Mouse (Mus musculus) erythroblast, adult 5-6 weeks (primary cell): ENCODE results near the gene Sec61g. TPM values are rescaled to one million over a fixed set of nuclear protein-coding genes. Genes with fewer than 3 reads are reported as not detected.

Experiments used
- ATAC-seq: replicated peaks from 2 replicates; pipeline ENCODE4 v1.8.0; 2016; ENCODE audit warnings: moderate number of reproducible peaks, mild to moderate bottlenecking, moderate TSS enrichment, inconsistent platforms; ENCODE audit not compliant: poor library complexity, low FRiP score, severe bottlenecking
- total RNA-seq, 2 experiments: library from RNA; stranded (forward) in 1 of 2; stranded (reverse) in 1 of 2; fragments of 150-400 nt in 1 of 2; fragments of 200-764, 138-1000 nt in 1 of 2; gene quantifications; 2 replicates each; pipeline versions ENCODE4 v1.2.3 to v1.2.4; 2015 to 2017; ENCODE audit warnings: low replicate concordance in 2 of 2

The Sec61g gene
- total RNA-seq (2015; ENCODE audit: low replicate concordance) (88.2 and 149 TPM in 2 replicates), total RNA-seq (2017; ENCODE audit: low replicate concordance) (99.8 and 134 TPM in 2 replicates)

- ATAC-seq, result peak; percentile 88
These were observed at the start of gene Sec61g for GRCm38 (mm10) chr11:16508052-16508654. TSS of gene Sec61g (minus strand) at chr11:16508484.

GRCm38 (mm10) chr11:16546421-16547163 lies 38.3 kb upstream of the Sec61g start:
- no peak for ATAC-seq

- ATAC-seq, result no peak
These were observed 29.1 kb upstream of the Sec61g start for GRCm38 (mm10) chr11:16537379-16537778.

GRCm38 (mm10) chr11:16534582-16535553 lies 26.6 kb upstream of the Sec61g start:
- ATAC-seq, result no peak

- peak; percentile 73; the same call in 1 of the 2 replicates for ATAC-seq
These were observed 24.6 kb upstream of the Sec61g start for GRCm38 (mm10) chr11:16532877-16533276.

- ATAC-seq, result no peak
These were observed 20.6 kb upstream of the Sec61g start for GRCm38 (mm10) chr11:16528909-16529308.

GRCm38 (mm10) chr11:16528391-16528790 lies 20.1 kb upstream of the Sec61g start:
- ATAC-seq, result no peak

- no peak for ATAC-seq
These were observed 19.5 kb upstream of the Sec61g start for GRCm38 (mm10) chr11:16527743-16528142.

GRCm38 (mm10) chr11:16526467-16526866 lies 18.2 kb upstream of the Sec61g start:
- ATAC-seq, result no peak

- ATAC-seq, result no peak
These were observed 17.4 kb upstream of the Sec61g start for GRCm38 (mm10) chr11:16525724-16526123.

- ATAC-seq, result 0 out of 2 replicates have a peak, but pooled peaks have one; percentile 57
These were observed 16.8 kb upstream of the Sec61g start for GRCm38 (mm10) chr11:16524917-16525640.

- ATAC-seq, result peak; percentile 49
These were observed 6.8 kb upstream of the Sec61g start for GRCm38 (mm10) chr11:16515081-16515480.

GRCm38 (mm10) chr11:16514221-16514620 lies 5.9 kb upstream of the Sec61g start:
- ATAC-seq, result peak; percentile 69

- peak; percentile 13 for ATAC-seq
These were observed 766 bp downstream of the Sec61g start for GRCm38 (mm10) chr11:16507385-16508051.

- peak; percentile 18 for ATAC-seq
These were observed 2.3 kb downstream of the Sec61g start for GRCm38 (mm10) chr11:16505999-16506398.

- ATAC-seq, result peak; percentile 76
These were observed 5.1 kb downstream of the Sec61g start for GRCm38 (mm10) chr11:16503150-16503549.

- ATAC-seq, result peak; percentile 22
These were observed 5.5 kb downstream of the Sec61g start for GRCm38 (mm10) chr11:16502744-16503143.

- no peak for ATAC-seq
These were observed 9.3 kb downstream of the Sec61g start for GRCm38 (mm10) chr11:16498756-16499680.
